Mouse (Mus musculus): ENCODE results near the gene Gm12248. TPM values are rescaled to one million over a fixed set of nuclear protein-coding genes. Genes with fewer than 3 reads are reported as not detected.

Gm12248 gene
- total and polyA plus RNA-seq, 2 experiments from 2014 or later: not detected

- Histone ChIP-seq H3K27me3 (ENCODE audit: insufficient read depth, low read length) (no peaks in the 10 kb centered on the region), H3K4me3 (ENCODE audit: low read length) (no peak overlapping the region), H3K9ac (replicated peaks; ENCODE audit: low read length) (no peak overlapping the region), H3K36me3 (ENCODE audit: insufficient read depth, low read length) (no peaks in the 10 kb centered on the region), H3K4me1 (ENCODE audit: insufficient read depth, low read length) (peaks cover 10% of the 10 kb centered on the region), H3K9me3 (ENCODE audit: low read length) (no peaks in the 10 kb centered on the region), H3K27ac (no peak overlapping the region), H3K4me2 (ENCODE audit: low read depth, low read length) (no peak overlapping the region)
- DNase-seq (ENCODE audit: low spot score) (no peak), ATAC-seq (no peak)
- TF ChIP-seq CTCF (IDR thresholded peaks at IDR 0.05; ENCODE audit: low read depth): no peak
- WGBS: 72% methylated on average over 1 of the region's 1 CpGs
Observed at GRCm38 (mm10) chr11:58021095-58021494, 71.8 kb downstream of the Gm12248 start.

- WGBS: 97% methylated on average over 4 of the region's 4 CpGs
- no peaks in the 10 kb centered on the region for H3K36me3 ChIP-seq (ENCODE audit: insufficient read depth, low read length)
Observed at GRCm38 (mm10) chr11:58018701-58019100, 74.2 kb downstream of the Gm12248 start.

DNA sequence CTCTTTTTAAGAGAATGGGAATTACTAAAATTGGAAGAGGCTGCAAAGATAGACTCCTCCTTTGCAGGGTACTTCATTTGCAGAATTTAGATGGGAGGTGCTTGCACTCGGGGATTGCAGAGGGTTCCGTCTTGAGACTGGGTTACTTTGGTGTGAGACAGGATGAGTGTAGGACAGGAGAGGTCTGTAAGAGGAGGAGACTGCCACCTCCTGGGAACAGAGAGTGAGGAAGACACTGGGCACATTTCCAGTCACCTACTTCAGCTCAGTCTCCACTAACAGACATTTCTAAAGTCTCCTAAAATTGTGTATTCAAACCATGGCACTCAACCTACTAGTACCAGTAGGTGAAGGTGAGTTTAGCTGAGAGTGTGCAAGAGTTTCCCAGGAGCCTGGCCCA is 74.6 kb downstream of the Gm12248 start:
- 66% methylated on average over 2 of the region's 2 CpGs for WGBS
- 0 out of 2 replicates have a peak, but pooled peaks have one; percentile 24 for TF ChIP-seq CTCF (IDR thresholded peaks at IDR 0.05; ENCODE audit: low read depth)
- Histone ChIP-seq H3K4me3 (ENCODE audit: low read length) (no peak overlapping the region), H3K36me3 (ENCODE audit: insufficient read depth, low read length) (no peaks in the 10 kb centered on the region), H3K4me2 (ENCODE audit: low read depth, low read length) (no peak overlapping the region), H3K27ac (no peak overlapping the region), H3K4me1 (ENCODE audit: insufficient read depth, low read length) (peaks cover 10% of the 10 kb centered on the region), H3K9me3 (ENCODE audit: low read length) (no peaks in the 10 kb centered on the region), H3K9ac (replicated peaks; ENCODE audit: low read length) (no peak overlapping the region), H3K27me3 (ENCODE audit: insufficient read depth, low read length) (no peaks in the 10 kb centered on the region)
- DNase-seq (ENCODE audit: low spot score) (no peak), ATAC-seq (no peak)

More at GRCm38 (mm10) chr11:58018701-58019100, 74.2 kb downstream of the Gm12248 start:
- no peaks in the 10 kb centered on the region for H3K9me3 ChIP-seq (ENCODE audit: low read length)
- no peaks in the 10 kb centered on the region for H3K27me3 ChIP-seq (ENCODE audit: insufficient read depth, low read length)
- DNase-seq (ENCODE audit: low spot score): no peak
- H3K4me2 ChIP-seq (ENCODE audit: low read depth, low read length): no peak overlapping the region
- TF ChIP-seq CTCF (IDR thresholded peaks at IDR 0.05; ENCODE audit: low read depth): no peak
- peaks cover 10% of the 10 kb centered on the region for H3K4me1 ChIP-seq (ENCODE audit: insufficient read depth, low read length)
- ATAC-seq: no peak
- no peak overlapping the region for H3K9ac ChIP-seq (replicated peaks; ENCODE audit: low read length)
- no peak overlapping the region for H3K4me3 ChIP-seq (ENCODE audit: low read length)
- H3K27ac ChIP-seq: no peak overlapping the region

DNA sequence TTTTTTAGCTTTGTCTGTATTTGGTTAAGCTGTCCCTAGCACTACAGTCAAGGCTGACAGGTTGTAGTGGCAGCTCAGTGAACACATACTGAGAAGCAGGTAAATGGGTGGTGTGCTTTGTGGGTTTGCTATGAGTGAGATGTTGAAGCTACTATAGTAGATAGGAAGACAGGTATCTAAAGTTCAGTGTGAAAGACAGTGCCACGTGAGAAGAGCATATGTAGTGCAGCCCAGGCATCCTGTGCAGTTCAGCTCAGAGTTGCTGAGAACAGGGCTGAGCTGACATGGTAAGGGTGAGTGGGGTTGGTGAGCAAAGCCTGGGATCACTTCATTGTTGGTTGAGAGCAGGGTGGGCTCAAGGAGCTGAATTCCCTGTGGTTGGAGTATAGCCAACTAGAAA is 75.5 kb downstream of the Gm12248 start:
- H3K27ac ChIP-seq: no peak overlapping the region
- H3K36me3 ChIP-seq (ENCODE audit: insufficient read depth, low read length): no peaks in the 10 kb centered on the region
- ATAC-seq (no peak), DNase-seq (ENCODE audit: low spot score) (no peak)
- WGBS: 70% methylated on average over 1 of the region's 1 CpGs
- no peaks in the 10 kb centered on the region for H3K27me3 ChIP-seq (ENCODE audit: insufficient read depth, low read length)
- TF ChIP-seq CTCF (IDR thresholded peaks at IDR 0.05; ENCODE audit: low read depth): no peak
- H3K4me1 ChIP-seq (ENCODE audit: insufficient read depth, low read length): peaks cover 10% of the 10 kb centered on the region
- no peaks in the 10 kb centered on the region for H3K9me3 ChIP-seq (ENCODE audit: low read length)
- H3K9ac ChIP-seq (replicated peaks; ENCODE audit: low read length): no peak overlapping the region
- H3K4me3 ChIP-seq (ENCODE audit: low read length): no peak overlapping the region
- no peak overlapping the region for H3K4me2 ChIP-seq (ENCODE audit: low read depth, low read length)

- no peak overlapping the region for H3K4me3 ChIP-seq (ENCODE audit: low read length)
- 56% methylated on average over 3 of the region's 3 CpGs for WGBS
- ATAC-seq (no peak), DNase-seq (ENCODE audit: low spot score) (no peak)
- H3K9me3 ChIP-seq (ENCODE audit: low read length): no peaks in the 10 kb centered on the region
- H3K27ac ChIP-seq: no peak overlapping the region
- H3K36me3 ChIP-seq (ENCODE audit: insufficient read depth, low read length): no peaks in the 10 kb centered on the region
- no peak overlapping the region for H3K9ac ChIP-seq (replicated peaks; ENCODE audit: low read length)
- no peak for TF ChIP-seq CTCF (IDR thresholded peaks at IDR 0.05; ENCODE audit: low read depth)
- H3K4me1 ChIP-seq (ENCODE audit: insufficient read depth, low read length): peaks cover 6% of the 10 kb centered on the region
- no peak overlapping the region for H3K4me2 ChIP-seq (ENCODE audit: low read depth, low read length)
- H3K27me3 ChIP-seq (ENCODE audit: insufficient read depth, low read length): no peaks in the 10 kb centered on the region
Observed at GRCm38 (mm10) chr11:58016371-58016770, 76.6 kb downstream of the Gm12248 start.

DNA sequence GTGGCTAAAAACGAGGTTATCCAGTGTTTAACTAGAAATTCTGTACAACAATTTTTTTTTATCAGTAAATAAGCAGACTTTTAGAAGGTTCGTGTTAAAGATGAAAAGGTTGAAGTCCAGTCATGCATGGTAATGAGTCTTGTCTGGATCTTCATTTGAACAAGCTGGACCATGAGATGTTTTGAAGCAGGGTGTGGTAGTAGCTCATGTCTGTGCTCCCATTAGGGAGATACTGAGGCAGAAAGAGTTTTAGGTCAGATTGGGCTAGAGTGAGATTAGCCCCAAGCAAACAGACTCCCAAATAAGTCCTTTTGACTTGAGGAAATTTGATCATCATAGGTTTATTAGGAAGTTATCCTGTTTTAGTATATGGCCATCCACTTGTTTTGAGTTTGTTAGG is 77.6 kb downstream of the Gm12248 start:
- H3K36me3 ChIP-seq (ENCODE audit: insufficient read depth, low read length): no peaks in the 10 kb centered on the region
- H3K27me3 ChIP-seq (ENCODE audit: insufficient read depth, low read length): no peaks in the 10 kb centered on the region
- peaks cover 10% of the 10 kb centered on the region for H3K4me1 ChIP-seq (ENCODE audit: insufficient read depth, low read length)
- no peak overlapping the region for H3K9ac ChIP-seq (replicated peaks; ENCODE audit: low read length)
- no peak for TF ChIP-seq CTCF (IDR thresholded peaks at IDR 0.05; ENCODE audit: low read depth)
- no peaks in the 10 kb centered on the region for H3K9me3 ChIP-seq (ENCODE audit: low read length)
- no peak overlapping the region for H3K4me2 ChIP-seq (ENCODE audit: low read depth, low read length)
- DNase-seq (ENCODE audit: low spot score): no peak
- WGBS: 67% methylated on average over 2 of the region's 2 CpGs
- ATAC-seq: no peak
- H3K4me3 ChIP-seq (ENCODE audit: low read length): no peak overlapping the region
- no peak overlapping the region for H3K27ac ChIP-seq

DNA sequence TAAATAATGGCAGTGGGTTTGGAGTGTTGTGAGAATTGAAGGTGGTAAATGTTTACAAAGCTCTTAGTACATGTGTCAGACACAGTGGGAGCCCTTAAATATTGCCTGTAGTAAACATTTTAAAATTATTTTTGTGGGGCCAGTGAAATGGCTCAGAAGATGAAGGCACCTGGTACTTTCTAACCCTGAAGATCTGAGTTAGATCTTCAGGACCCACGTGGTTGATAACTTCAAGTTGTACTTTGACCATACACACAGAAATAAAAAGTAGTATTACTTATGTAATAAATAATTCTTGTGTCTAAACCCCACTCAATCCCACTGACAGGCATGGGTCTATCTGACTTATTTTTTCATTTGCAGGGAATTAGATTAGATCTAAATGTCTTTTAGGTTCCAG is 78.3 kb downstream of the Gm12248 start:
- peaks cover 10% of the 10 kb centered on the region for H3K4me1 ChIP-seq (ENCODE audit: insufficient read depth, low read length)
- no peaks in the 10 kb centered on the region for H3K9me3 ChIP-seq (ENCODE audit: low read length)
- no peaks in the 10 kb centered on the region for H3K36me3 ChIP-seq (ENCODE audit: insufficient read depth, low read length)
- no peak overlapping the region for H3K4me2 ChIP-seq (ENCODE audit: low read depth, low read length)
- WGBS: 82% methylated on average over 1 of the region's 1 CpGs
- no peak overlapping the region for H3K27ac ChIP-seq
- DNase-seq (ENCODE audit: low spot score) (no peak), ATAC-seq (no peak)
- no peaks in the 10 kb centered on the region for H3K27me3 ChIP-seq (ENCODE audit: insufficient read depth, low read length)
- TF ChIP-seq CTCF (IDR thresholded peaks at IDR 0.05; ENCODE audit: low read depth): no peak
- no peak overlapping the region for H3K4me3 ChIP-seq (ENCODE audit: low read length)
- H3K9ac ChIP-seq (replicated peaks; ENCODE audit: low read length): no peak overlapping the region

Other genes starting within 250 kb of the Gm12248 start
- 41.0 and 42.9 TPM in 2 replicates for gene Larp1, start 84.1 kb downstream of the Gm12248 start, total RNA-seq (2014; rRNA removed)
- 14.9 and 15.0 TPM in 2 replicates for gene Larp1, start 84.1 kb downstream of the Gm12248 start, polyA plus RNA-seq (2015; fragmentation: Nextera tagmentation; extraction: Ambion mirVana)
- 76.4 and 83.7 TPM in 2 replicates for gene Cnot8, start 11.0 kb upstream of the Gm12248 start, total RNA-seq (2014; rRNA removed)
- 82.1 and 83.1 TPM in 2 replicates for gene Cnot8, start 11.0 kb upstream of the Gm12248 start, polyA plus RNA-seq (2015; fragmentation: Nextera tagmentation; extraction: Ambion mirVana)
- gene Gemin5, start 75.4 kb upstream of the Gm12248 start, total RNA-seq (2014; rRNA removed): 19.6 and 21.2 TPM in 2 replicates
- 10.4 and 11.2 TPM in 2 replicates for gene Gemin5, start 75.4 kb upstream of the Gm12248 start, polyA plus RNA-seq (2015; fragmentation: Nextera tagmentation; extraction: Ambion mirVana)
- gene Mrpl22, start 78.5 kb upstream of the Gm12248 start, total RNA-seq (2014; rRNA removed): 24.7 and 37.7 TPM in 2 replicates
- 98.8 and 98.9 TPM in 2 replicates for gene Mrpl22, start 78.5 kb upstream of the Gm12248 start, polyA plus RNA-seq (2015; fragmentation: Nextera tagmentation; extraction: Ambion mirVana)
- 2.7 and 6.3 TPM in 2 replicates for gene Igtp, start 106.4 kb upstream of the Gm12248 start, total RNA-seq (2014; rRNA removed)
- gene Igtp, start 106.4 kb upstream of the Gm12248 start, polyA plus RNA-seq (2015; fragmentation: Nextera tagmentation; extraction: Ambion mirVana): 2.1 and 3.0 TPM in 2 replicates
- 1.2 and 1.8 TPM in 2 replicates for gene Irgm2, start 106.5 kb upstream of the Gm12248 start, total RNA-seq (2014; rRNA removed)
- gene Irgm2, start 106.5 kb upstream of the Gm12248 start, polyA plus RNA-seq (2015; fragmentation: Nextera tagmentation; extraction: Ambion mirVana): 0.80 and 1.6 TPM in 2 replicates
- not detected in 2 replicates for gene 4930438A08Rik, start 181.7 kb upstream of the Gm12248 start, total RNA-seq (2014; rRNA removed)
- gene 4930438A08Rik, start 181.7 kb upstream of the Gm12248 start, polyA plus RNA-seq (2015; fragmentation: Nextera tagmentation; extraction: Ambion mirVana): not detected in 2 replicates
- gene Zfp692, start 213.9 kb upstream of the Gm12248 start, total RNA-seq (2014; rRNA removed): 23.9 and 27.8 TPM in 2 replicates
- 19.7 and 21.9 TPM in 2 replicates for gene Zfp692, start 213.9 kb upstream of the Gm12248 start, polyA plus RNA-seq (2015; fragmentation: Nextera tagmentation; extraction: Ambion mirVana)
- gene Zfp672, start 237.2 kb upstream of the Gm12248 start, total RNA-seq (2014; rRNA removed): 36.3 and 42.9 TPM in 2 replicates
- gene Zfp672, start 237.2 kb upstream of the Gm12248 start, polyA plus RNA-seq (2015; fragmentation: Nextera tagmentation; extraction: Ambion mirVana): 43.8 TPM in 2 replicates
- gene Sh3bp5l, start 237.6 kb upstream of the Gm12248 start, total RNA-seq (2014; rRNA removed): 51.8 and 55.4 TPM in 2 replicates
- 39.7 and 40.3 TPM in 2 replicates for gene Sh3bp5l, start 237.6 kb upstream of the Gm12248 start, polyA plus RNA-seq (2015; fragmentation: Nextera tagmentation; extraction: Ambion mirVana)